Mouse (Mus musculus): ENCODE measurements around the gene Tmem150c. TPM values are rescaled to one million over a fixed set of nuclear protein-coding genes. Genes with fewer than 3 reads are reported as not detected.
A peak's percentile ranks its signal among the peaks of the same experiment; 100 is the strongest.

The Tmem150c gene
- total RNA-seq, 2 experiments from 2014 or later: 69.3 to 71.7 TPM

DNA sequence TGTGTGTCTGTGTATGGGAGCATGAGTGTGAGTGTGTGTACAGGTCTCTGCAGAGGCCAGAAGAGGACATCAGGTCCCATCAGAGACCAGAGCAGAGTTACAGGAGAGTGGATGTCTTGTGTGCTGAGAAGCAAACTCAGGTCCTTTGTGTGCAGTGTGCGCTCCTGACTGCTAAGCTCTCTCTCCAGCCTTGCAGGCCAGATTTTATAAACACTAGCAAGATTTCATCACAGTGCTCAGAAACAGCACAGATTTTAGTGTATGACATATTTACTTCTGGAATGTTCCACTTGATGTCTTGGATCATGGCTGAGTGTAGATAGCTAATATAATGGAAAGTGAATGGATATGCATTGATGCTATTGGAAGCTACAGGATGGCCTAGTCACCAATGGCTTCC, 57.2 kb downstream of the Tmem150c start:
- no peak for DNase-seq (ENCODE audit: low spot score in 2 of 2)

DNA sequence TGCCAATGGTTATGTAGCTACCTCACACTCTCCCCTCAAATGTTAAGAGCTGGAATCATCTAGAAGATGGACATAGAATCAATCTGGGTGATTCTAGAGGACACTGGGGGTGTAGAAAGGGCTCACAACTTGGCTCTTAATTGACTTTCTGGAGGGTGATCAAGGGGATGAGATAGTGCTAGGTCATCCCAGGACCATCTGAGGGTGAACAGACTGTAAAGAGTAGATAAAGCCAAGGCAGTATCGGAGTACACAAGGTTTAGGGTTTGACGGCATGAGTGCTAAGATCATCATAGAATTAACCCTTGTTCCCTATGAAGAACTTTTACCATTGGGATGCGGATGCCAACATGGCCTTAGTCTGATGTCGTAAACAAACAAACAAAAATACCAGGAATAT, 61.6 kb downstream of the Tmem150c start:
- no peak for DNase-seq (ENCODE audit: low spot score in 2 of 2)

DNA sequence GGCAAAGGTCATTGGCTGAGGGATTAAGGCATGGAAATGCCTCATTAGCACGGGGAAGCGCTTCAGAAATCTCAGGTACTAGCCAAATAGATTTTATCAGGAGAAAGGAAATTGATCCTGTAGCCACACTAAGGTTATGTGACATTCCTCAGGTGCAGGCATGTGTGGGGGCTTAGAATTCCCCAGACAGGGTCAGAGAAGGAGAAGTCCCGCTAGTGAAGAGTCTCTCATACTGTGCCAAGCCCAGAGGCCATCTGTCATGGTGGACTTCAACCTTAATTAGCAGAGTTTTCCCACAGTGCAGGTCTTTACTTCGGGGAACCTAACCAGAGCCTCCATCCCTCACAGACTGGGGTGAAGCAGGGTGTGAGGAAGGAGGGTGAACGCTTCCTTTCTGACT, 62.7 kb downstream of the Tmem150c start:
- no peak for DNase-seq (ENCODE audit: low spot score in 2 of 2)

DNA sequence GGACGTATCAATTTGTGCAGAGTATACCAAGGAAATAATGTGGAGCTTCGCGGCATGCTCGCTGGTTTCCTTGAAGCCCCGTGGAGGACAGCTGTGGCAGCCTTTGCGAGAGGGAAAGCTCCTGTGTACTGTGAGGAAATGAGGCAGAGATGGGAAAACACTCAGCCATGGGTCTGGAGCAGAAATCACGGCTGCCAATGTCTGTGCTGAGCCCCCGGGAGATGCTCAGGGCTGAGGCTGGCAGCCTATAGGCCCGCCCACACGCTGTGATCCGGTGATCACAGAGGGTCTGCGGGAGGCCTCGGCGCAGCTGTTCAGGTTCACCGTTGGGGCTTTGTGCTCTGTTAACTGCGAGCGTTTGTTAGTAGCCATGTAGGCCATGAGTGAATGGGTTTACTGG, 68.0 kb downstream of the Tmem150c start:
- DNase-seq (ENCODE audit: low spot score in 2 of 2): no peak

DNA sequence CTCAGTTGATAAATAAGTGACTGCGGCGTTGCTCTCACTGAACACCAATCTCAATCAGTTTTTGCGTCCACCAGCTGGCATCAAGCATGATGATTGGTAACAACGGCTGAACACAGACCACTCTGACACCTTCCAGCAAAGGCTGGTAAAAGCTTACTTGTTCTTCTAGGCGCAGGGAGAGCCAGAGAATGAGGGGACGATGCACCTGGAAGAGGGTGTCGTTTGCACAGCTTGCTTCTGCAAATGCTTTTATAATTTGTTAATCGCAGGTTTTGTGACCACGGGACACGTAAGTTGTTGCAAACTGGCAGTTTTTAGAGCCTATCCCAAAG, 68.4 kb downstream of the Tmem150c start:
- no peak for DNase-seq (ENCODE audit: low spot score in 2 of 2)

DNA sequence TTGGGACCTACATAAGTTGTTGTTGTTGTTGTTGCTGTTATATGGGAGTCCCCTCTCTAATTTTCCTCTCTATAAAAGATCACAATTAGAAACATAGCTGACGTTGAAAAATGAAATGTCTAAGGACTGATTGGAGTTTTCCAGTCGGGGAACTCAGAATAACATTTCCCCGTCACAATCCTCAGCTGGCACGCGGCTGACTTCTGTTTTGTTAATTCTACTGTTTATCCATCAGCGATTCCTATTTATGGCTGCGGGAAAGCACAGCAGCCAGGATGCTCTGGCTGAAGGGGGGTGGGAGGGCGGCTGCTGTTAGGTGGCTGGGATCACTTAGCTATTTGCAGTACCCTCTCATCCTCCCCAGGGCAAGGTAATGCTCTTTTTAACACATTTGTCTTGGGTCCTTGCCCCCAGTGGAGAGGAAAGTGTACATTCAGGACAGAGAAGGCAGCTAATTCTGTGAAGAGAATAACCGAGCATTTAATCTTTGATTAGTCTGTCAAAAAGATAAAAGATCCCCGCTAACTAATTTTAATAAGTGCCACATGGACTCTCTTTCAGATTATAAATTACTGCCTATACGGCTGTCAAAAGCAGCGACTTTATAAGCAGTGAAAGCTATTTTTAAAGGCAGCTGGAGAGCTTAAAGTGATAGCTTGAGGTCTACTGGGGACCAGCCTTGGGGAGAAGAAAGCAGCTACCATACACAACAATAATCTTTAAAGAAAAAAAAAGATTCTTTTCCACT, 68.9 kb downstream of the Tmem150c start:
- no peak for DNase-seq (ENCODE audit: low spot score in 2 of 2)

DNA sequence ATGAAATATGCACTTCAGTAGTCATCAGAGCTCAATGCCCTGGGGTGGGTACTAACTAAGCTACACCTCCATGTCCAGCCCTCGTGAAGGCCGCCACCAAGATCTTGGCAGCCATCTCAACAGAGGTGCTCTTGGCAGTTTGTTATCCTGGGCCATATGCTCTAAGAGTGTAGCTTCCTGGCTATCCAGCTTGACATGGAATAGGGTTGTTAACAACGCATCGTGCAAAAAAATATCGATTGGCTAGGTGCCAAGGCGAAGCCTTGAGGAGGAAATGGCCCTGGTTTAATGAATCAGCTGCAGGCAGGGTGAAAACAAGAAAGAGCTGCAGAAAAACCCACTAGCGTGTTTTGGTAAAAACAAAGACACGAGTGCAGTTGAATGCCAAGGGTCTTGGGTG, 74.5 kb downstream of the Tmem150c start:
- no peak for DNase-seq (ENCODE audit: low spot score in 2 of 2)

DNA sequence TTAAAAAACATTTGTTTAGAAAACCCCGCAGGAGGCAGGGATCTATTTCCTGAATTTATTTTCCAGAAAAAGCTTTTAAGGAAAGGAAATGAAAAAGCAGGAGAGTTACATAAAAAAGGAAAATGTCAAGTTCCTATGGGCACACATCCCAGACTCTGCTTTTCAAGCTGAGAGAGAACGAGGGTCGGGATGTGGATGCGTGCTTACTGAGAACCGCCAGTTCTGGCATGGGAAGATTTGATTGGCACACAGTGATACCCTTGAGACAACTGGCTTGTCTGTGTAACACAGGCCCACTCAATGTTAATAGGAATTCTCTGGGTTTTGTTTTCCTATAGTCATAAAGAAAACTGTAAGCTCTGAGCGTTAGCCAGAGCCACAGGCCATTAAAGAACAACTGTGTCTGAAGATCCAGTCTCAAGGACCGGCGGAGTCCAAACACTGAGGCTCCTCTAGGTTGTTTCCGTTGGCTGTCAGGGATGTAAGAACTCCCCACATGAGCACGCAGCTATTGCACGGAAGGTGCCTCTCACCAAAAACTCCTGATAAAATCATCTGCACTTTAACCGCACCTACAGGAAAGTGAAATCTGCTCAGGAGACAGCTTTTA, 75.5 kb downstream of the Tmem150c start:
- DNase-seq (ENCODE audit: low spot score in 2 of 2): peak in 1 of 2 experiments; percentile 36

DNA sequence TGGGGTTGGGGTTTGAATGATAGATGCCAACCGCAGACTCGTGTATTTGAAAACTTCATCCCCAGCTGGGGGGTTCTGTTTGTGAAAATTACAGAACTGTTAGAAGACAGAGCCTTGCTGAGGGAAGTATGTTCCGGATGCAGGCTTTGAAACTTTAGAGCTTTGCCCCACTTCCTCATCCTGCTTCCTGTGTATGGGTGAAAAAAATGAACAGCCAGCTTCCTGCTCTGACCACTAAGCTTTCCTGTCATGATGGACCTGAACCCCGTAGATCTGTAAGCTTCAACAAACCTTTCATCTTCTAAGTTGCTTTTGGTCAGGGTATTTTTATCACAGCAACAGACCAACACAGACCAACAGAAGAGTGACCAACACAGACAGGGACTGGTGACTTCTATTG, 77.6 kb downstream of the Tmem150c start:
- DNase-seq (ENCODE audit: low spot score in 2 of 2): no peak

DNA sequence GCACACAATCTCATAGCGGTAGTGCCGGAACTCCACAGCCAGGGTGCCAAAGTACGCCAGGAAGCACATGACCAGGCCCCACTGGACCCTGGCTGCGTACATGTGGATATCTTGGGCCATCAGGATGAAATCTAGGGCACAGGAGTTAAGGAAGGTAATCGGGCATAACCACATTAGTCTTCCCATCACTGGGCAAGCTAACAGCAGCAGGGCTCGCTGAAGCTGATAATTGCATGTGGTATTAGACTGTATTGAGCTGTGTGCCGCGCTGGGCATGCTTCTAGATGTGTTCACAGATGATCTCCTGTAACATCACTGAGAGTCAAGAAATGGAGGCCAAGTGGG, 79.7 kb downstream of the Tmem150c start:
- no peak for DNase-seq (ENCODE audit: low spot score in 2 of 2)

DNA sequence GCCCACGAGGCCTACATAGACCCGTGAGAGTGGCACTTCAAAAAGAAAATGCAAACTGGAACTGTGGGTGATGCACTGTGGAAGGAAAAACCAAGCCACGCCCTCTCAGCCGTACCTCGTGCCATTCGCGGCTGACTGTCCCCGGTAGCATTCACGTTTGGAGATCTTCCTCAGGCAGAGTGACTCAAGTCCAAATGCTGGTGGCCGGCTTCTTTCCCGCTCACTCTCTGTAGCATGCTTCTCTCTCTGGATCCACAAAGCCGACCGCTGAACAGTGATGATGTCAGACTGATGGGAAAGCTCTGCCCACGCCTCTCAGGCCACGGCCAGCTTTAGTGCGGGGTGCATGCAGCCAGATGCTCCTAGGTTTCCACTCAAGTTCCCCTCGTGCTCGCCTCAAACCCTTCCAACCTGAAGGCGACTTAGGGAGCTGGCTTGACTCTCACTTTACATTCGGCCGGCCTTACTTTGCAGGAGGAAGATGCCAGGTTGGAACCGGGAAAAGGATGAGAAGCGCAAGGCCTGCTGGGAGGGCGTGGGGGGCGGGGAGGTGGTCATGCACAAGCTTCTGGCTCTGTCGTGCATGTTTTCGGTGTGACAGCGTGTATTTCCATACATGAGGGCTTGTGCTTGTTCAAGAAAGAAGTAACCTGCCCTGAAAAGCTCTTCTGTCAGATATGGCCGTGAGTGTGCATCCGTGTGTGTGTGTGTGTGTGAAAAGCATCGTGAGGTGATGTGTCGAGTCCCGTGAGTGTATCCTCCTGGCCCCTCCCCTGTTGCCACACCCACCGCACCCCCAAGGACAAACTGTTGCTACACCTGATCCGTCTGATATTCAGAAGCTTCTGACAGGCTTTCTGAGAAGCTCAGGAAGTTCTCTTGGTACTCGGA, 80.3 kb downstream of the Tmem150c start:
- DNase-seq (ENCODE audit: low spot score in 2 of 2): no peak

DNA sequence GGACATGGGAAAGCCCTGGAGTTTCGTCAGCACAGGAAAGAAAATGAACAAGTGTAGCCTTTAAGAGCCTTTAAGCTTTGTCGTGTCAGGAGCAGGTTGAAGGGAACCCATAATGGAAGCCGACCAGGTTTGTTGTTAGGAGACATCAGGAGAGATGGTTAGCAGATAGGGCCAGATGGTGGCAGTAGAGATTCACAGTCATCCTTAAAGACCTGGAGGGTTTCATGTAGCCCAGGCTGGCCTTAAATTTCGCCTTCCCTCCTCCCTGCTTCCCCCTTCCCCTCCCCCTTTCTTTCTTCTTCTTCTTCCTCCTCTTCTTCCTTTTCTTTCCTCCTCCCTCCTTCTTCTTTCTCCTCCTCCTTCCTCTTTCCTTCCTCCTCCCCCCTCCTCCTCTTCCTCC, 85.0 kb downstream of the Tmem150c start:
- DNase-seq (ENCODE audit: low spot score in 2 of 2): peak in 1 of 2 experiments; percentile 37

DNA sequence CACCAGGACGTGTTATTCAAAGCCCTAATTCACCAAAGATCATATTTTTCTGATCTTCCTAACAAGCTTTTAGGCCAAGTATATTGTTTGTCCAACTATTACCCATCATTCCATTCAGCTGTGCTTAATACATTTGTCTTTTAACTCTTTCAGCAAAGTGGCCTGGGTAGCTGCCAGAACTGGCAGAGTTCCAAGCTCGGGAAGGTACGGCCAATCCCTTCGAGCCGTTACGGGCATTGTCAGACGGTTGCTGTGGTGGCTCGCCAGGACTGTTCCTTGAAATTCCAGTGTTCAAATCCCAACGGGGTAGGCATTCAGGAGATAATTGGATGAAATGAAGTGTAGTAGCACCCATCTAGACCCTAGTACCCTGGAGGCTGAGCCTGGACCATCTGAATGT, 87.1 kb downstream of the Tmem150c start:
- DNase-seq (ENCODE audit: low spot score in 2 of 2): no peak

DNA sequence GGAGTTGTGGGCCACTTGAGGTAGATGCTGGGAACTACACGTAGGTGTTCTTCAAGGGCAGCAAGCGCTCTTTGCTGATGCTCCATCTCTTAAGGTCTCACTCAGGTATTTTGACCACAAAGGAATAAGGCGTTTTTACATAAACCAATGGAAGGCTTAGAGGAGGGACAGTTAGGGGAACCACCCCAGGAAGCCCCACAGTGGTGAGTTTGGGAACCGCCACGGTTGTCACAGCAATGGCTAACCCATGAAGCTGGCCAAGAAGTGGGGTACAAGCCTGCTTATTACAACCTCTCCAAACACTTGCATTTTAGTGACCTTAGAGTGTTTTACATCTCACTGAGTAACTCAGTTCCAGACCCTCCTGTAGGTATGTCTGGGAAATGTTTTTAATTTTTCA, 88.1 kb downstream of the Tmem150c start:
- no peak for DNase-seq (ENCODE audit: low spot score in 2 of 2)

DNA sequence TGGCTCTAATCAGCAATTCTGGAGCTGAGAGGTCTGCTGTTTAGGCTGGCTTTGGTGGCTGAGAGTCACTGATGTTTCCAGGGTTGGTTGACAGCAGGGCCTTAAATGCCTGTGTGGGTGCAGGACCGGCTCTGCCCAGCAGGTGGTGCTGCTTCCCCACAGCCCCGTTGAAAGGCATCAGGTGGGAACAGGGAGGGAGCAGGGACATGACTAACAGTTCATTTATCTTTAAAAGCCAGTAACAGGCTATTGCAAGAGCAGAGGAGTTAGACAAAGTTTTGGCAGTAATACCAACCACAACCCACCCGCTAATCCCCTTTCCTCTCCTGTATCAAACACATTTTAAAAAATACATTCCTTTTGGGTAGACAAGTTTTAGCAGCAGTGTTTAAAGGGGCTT, 89.4 kb downstream of the Tmem150c start:
- peak; percentile 86 to 89 for DNase-seq (ENCODE audit: low spot score in 2 of 2)

DNA sequence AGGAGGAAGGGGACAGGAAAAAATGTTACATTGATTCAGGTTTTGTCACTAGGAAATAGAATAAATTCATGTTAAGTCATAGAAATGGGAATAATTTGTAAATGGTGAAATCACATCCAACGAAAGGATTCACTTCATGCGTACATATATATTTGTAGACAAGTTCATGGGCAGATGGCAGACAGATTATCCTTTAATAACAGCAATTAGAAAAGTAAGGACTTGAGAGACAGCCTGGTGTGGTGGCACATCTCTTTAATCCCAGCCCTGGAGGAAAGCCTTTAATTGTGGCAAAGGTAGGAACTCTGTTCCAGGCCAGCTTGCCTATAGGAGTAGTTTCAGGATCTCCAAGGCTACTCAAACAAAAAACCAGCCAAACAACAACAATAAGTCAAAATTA, 90.1 kb downstream of the Tmem150c start:
- no peak for DNase-seq (ENCODE audit: low spot score in 2 of 2)

DNA sequence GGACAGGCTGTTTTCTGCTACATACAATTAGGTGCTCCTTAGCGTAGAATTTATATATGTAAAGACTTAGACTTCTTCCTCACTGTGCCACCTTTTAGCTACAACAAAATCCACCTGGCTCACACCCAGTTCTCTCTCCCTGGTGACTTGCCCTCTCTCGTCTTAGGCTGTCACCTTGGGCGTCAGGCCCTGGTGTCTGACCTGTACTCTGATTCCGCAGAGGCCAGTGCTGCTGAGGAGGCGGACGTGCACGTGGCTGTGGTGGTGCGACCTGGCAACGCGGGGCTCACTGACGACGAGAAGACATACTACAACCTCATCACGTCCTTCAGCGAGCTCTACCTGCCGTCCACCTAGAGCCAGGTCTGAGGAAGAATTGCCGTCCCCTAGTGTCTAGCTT, 92.0 kb downstream of the Tmem150c start:
- DNase-seq (ENCODE audit: low spot score in 2 of 2): no peak

DNA sequence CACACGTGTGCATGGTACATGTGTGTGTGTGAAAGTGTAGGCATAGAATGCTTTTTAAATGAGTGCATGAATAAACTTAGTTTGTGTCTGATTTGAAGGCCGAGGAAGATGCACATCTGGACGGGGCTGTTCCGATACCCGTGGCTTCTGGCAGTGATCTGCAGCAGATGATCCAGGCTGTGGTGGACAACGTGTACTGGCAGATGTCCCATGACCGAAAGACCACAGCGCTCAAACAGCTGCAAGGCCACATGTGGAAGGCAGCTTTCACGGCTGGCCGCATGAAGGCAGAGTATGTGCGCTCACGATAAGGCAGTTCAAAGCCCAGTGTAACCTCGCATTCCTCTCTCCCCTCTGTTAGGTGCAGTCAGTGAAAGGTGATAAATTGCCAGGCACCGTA, 98.7 kb downstream of the Tmem150c start:
- DNase-seq (ENCODE audit: low spot score in 2 of 2): no peak

DNA sequence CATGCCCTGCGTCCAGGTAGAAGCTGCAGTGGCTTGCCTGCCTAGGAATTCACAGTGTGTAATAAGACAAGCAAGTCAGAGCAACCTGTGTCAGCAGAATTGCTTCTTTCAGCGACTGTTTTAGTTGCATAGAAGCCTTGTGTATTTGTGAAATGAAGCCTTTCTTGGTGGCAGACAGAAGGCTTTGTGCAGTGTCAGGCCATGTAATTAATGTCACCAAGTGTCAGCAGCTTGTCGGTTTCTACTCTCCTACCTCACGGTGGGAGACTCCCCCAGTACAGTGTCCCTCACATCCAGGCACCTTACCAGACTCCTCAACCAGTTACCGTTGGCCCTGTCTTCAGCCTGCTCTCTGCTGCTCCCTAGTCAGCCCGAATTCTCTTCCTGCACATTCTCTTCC, 100.3 kb downstream of the Tmem150c start:
- no peak for DNase-seq (ENCODE audit: low spot score in 2 of 2)

DNA sequence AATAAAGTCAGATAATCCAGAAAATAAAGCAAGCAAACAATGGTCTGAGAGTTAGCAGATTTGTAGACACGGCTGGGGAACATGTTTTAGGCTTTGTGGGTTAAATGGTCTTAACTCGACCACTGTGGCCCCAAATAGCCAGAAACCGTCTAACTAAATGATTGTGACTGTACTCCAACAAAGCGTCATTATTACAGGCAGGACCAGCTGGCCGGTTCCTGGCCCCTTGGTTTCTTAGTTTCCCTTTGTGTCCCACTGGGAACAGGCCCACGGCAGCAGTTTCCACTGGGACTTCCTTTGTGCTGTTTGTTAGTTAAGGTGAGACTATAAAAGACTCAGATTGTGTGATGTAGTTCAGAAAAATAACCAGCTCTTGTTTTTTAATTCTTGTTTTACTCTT, 100.9 kb downstream of the Tmem150c start:
- DNase-seq (ENCODE audit: low spot score in 2 of 2): no peak

DNA sequence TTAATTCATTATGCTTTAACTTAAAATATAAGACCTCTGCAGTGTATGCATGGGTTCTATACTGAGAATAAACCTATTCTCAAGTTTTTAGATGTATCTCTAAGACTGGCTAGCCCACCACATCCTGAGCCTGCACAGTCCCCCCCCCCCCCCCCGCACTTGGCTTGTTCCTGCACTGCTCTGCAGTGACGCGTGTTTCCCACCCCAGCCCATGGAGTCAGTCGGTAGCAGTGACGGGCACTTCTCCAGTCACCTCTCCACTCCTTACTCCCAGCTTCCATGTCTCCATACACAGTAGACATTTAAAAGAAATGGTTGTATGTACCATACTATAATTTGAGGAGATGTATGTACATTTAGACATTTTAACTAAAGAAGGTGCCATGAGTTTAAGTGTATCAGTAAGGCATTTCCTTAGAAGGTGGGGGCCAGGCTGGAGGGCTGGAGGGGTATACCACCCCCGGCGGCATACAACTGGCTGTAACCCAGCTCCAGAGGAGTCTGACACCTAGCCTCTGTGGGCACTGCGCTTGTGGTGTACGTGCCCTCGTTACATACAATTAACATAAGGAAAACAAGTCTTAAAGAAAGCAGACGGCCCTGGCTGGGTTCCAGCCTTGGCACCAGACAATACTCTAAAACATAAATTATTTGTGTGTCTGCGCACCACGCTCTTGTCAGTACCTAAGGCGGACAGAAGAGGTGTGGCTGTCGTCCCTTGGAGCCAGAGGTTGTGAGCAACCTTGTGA, 102.0 kb downstream of the Tmem150c start:
- DNase-seq (ENCODE audit: low spot score in 2 of 2): no peak

All from layer of hippocampus, postnatal 14 days (tissue).